Mouse (Mus musculus) liver, postnatal 0 days (tissue): Measurements from ENCODE around the gene Acan. TPM values are rescaled to one million over a fixed set of nuclear protein-coding genes. Genes with fewer than 3 reads are reported as not detected.
A peak's percentile ranks its signal among the peaks of the same experiment; 100 is the strongest.

Experiments
- ATAC-seq: fragments of 200-750 bp; cut with Nextera tagmentation; 2 replicates; pipeline ENCODE4 v1.8.0; 2017; ENCODE audit warnings: mild to moderate bottlenecking, moderate library complexity
- DNase-seq: peaks from one replicate; pipeline ENCODE4 v3.0.0-alpha.2; 2016
- H3K27ac ChIP-seq: fragments of 300-500 bp; sonication (generic); 2 replicates; pipeline ENCODE4 v1.5.1; 2014; ENCODE audit warnings: antibody characterized with exemption, moderate library complexity, mild to moderate bottlenecking, low read depth
- H3K27me3 ChIP-seq: fragments of 300-500 bp; sonication (generic); 2 replicates; pipeline ENCODE4 v1.6.1; 2014; ENCODE audit warnings: low read length, control low read depth, mixed read lengths; ENCODE audit not compliant: insufficient read depth
- H3K36me3 ChIP-seq: fragments of 300-500 bp; sonication (generic); replicated peaks from 2 replicates; pipeline ENCODE4 v1.6.1; 2014; ENCODE audit warnings: mild to moderate bottlenecking, control low read depth, low read length, moderate library complexity, mixed read lengths; ENCODE audit not compliant: insufficient read depth
- H3K4me1 ChIP-seq: fragments of 300-500 bp; sonication (generic); 2 replicates; pipeline ENCODE4 v1.6.1; 2014; ENCODE audit warnings: antibody characterized with exemption, mild to moderate bottlenecking, control low read depth; ENCODE audit not compliant: insufficient read depth
- H3K4me2 ChIP-seq: fragments of 300-500 bp; sonication (generic); 2 replicates; pipeline ENCODE4 v1.6.1; 2014; ENCODE audit warnings: low read depth, mild to moderate bottlenecking, low read length, moderate library complexity, mixed read lengths
- H3K4me3 ChIP-seq: fragments of 300-500 bp; sonication (generic); 2 replicates; pipeline ENCODE4 v1.5.1; 2014; ENCODE audit warnings: low read depth, low read length
- H3K9ac ChIP-seq: fragments of 300-500 bp; sonication (generic); replicated peaks from 2 replicates; pipeline ENCODE4 v1.6.1; 2014; ENCODE audit warnings: mild to moderate bottlenecking, moderate library complexity
- H3K9me3 ChIP-seq: fragments of 300-500 bp; sonication (generic); 2 replicates; pipeline ENCODE4 v1.6.1; 2016; ENCODE audit warnings: mild to moderate bottlenecking, control low read depth, low read length, mixed read lengths
- CTCF ChIP-seq: sonication (generic); IDR thresholded peaks from 2 replicates; pipeline ENCODE4 v1.5.1; 2016; ENCODE audit warnings: antibody characterized with exemption, low read depth
- EP300 ChIP-seq: IDR thresholded peaks from 2 replicates; pipeline ENCODE4 v1.6.1; 2016; ENCODE audit warnings: antibody characterized with exemption, low read depth, mild to moderate bottlenecking
- WGBS: fragments of 180-500 bp; shearing (Covaris S2); extraction: QIAGEN DNeasy Blood & Tissue Kit; methylation state at CpG from one replicate; pipeline ENCODE4 v1.1.7; 2014; ENCODE audit not compliant: insufficient replicate concordance; 5-methylcytosine and 5-hydroxymethylcytosine counted together
- polyA plus RNA-seq: library from polyadenylated mRNA; unstranded; fragments of >200 nt; fragmentation: Nextera tagmentation; extraction: Ambion mirVana; gene quantifications from 2 replicates; pipeline ENCODE4 v1.2.1, GENCODE M21; 2015

Acan gene
- polyA plus RNA-seq, 1 experiment from 2014 or later = not detected

DNA sequence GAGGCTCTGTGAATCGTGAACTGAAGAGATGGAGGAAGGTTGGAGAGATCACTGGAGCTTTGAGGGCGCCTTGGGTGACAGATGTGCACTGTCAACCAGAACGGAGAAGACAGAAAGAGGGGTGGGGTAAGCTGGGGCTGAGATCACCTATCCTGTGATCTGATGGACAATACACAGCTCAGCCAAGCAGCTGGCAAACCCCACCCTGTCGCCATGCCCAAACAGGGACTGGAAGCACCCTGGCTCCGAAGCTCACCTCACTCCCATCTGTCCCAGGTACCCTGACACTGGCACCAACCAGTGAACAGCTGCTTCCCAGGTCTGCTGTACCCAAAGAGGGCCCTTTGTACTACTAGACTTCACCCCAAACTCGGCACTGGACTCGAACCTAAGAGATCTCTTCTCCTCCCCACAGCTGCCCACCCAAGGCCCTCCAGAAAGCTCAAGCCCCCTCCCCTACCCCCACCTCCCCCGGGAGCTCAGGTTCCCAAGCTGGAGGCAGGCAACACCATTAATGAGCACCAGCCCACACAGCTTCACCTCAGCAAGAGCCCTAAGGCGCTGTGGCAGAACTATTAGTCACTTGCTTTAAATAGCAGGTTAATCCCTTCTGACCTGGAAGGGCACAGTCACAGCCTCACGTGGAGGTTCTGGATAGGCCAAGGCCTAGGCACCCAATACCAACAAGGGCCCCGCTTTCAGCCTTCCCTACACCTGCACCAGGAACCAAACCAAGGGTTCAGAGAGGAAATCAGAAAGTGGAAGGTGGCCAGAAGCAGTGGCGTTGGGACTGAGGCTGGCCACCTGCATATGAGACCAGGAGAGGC lies 93.9 kb downstream of the Acan start:
- H3K4me2 ChIP-seq = peak overlapping the region; percentile 92
- 60% methylated on average over 12 of the region's 12 CpGs for WGBS
- H3K9me3 ChIP-seq = no peaks in the 10 kb centered on the region
- no peak for TF ChIP-seq EP300
- TF ChIP-seq CTCF = no peak
- H3K9ac ChIP-seq = no peak overlapping the region
- DNase-seq (no peak), ATAC-seq (no peak)
- H3K27me3 ChIP-seq = no peaks in the 10 kb centered on the region
- peaks cover 5% of the 10 kb centered on the region; the same call in 1 of the 2 replicates for H3K4me1 ChIP-seq
- 0 out of 2 replicates have a peak, but pooled peaks cover 2% of the 10 kb centered on the region for H3K36me3 ChIP-seq
- H3K4me3 ChIP-seq = no peak overlapping the region
- H3K27ac ChIP-seq = no peak overlapping the region

DNA sequence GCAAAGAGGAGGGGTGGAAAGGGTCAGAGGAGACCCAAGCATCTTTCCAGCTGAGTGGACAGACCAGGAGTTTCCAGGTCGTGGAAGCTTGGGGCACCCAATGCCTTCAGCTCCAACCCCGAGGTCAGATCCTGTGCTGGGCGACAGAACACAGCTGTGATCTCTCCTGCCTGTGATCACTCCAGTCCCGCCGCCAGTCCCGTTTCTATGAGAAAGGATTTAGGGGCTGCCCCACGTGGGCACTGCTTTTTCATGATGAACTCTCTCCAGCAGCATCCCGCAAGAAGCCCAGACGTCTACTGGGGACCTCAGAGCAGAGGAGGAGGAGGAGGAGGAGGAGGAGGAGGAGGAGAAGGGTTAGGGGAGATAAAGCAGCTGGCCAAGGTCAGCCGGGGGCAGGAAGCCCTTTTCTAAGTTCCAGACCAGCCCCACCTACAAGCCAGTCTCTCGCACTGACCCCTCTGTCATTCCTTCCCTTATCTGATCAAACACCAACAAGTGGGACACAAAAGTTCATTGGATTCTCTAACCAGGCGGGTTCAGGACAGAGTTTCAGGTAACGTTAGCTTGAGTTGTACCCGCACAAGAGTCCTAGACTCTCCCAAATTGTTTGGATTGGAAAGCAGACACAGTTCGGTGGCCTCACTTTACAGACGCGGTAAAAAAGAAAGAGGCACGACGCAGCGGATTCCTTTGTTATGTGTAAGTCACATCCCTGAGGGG lies 94.8 kb downstream of the Acan start:
- H3K27ac ChIP-seq = 0 out of 2 replicates have a peak overlapping the region, but pooled peaks have one; percentile 34
- H3K4me3 ChIP-seq = peak overlapping the region; percentile 68
- DNase-seq (no peak), ATAC-seq (no peak; the same call in 1 of the 2 replicates)
- no peaks in the 10 kb centered on the region for H3K9me3 ChIP-seq
- WGBS = 4% methylated on average over 20 of the region's 20 CpGs
- no peaks in the 10 kb centered on the region for H3K27me3 ChIP-seq
- H3K4me2 ChIP-seq = peak overlapping the region; percentile 92
- no peaks in the 10 kb centered on the region for H3K36me3 ChIP-seq
- H3K4me1 ChIP-seq = peaks cover 5% of the 10 kb centered on the region; the same call in 1 of the 2 replicates
- H3K9ac ChIP-seq = peak overlapping the region; percentile 69
- TF ChIP-seq CTCF = no peak
- TF ChIP-seq EP300 = no peak

DNA sequence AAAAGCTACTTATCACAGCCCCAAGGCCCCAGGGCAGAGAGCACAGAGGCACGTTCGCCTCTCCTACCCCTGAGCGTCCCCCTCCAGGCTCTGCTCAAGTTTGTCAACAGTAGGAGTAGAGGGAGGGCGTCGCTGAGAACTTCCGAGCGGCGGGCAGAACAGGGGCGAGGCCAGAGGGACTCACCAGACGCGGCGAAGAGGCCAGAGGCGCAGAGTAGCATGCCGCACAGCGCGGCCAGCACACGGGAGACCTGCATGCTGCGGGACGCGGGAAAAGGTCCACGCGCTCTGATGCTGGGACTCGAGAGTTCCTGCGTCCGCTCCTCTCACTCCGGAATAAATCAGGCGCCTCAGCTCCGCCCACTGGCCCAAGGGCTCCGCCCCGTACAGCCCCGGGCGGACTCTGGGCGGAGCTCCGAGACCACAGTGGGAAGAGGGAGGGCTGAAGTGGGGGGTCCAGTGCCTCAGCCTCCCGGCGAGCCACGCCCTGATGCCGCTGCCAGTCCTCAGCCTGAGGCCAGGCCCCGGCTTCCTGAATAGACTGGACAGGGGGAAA lies 95.5 kb downstream of the Acan start, which contains the start of gene Mfge8:
Mfge8 (minus strand) TSS at position 350 of the 556 bp plus-strand sequence.
- ATAC-seq (peak; percentile 93), DNase-seq (peak; percentile 87)
- Histone ChIP-seq H3K27ac (0 out of 2 replicates have a peak within 1 kb of the TSS, but pooled peaks have one; percentile 34), H3K9me3 (no peaks in the 10 kb centered on the region), H3K27me3 (no peaks in the 10 kb centered on the region), H3K4me1 (peaks cover 5% of the 10 kb centered on the region; the same call in 1 of the 2 replicates), H3K9ac (peak within 1 kb of the TSS; percentile 69), H3K4me3 (peak within 1 kb of the TSS; percentile 68), H3K36me3 (no peaks in the 10 kb centered on the region), H3K4me2 (peak within 1 kb of the TSS; percentile 92)
- TF ChIP-seq EP300 (no peak), CTCF (no peak)
- 0% methylated on average over 38 of the region's 39 CpGs for WGBS

DNA sequence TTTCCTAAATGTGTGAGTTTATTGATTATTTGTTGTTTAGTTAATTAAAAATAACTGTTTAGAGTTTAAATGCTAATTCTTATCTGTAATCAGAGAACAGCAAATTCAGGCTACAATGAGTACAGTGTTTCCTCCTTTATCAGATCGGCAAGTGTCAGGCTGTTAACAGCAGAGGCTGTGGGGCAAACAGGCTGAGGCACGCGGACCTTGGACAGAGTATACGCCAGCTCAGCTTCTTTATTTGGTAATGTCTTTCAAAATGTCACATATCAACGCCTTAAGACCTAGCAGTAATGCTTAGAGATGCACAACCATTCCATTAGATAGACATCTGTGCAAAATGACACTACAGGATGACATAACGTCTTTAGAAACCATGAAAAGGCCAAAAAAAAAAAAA lies 96.2 kb downstream of the Acan start:
- H3K4me1 ChIP-seq = peaks cover 5% of the 10 kb centered on the region; the same call in 1 of the 2 replicates
- no peak for ATAC-seq
- no peaks in the 10 kb centered on the region for H3K36me3 ChIP-seq
- H3K9me3 ChIP-seq = no peaks in the 10 kb centered on the region
- H3K4me3 ChIP-seq = peak overlapping the region; percentile 68; the same call in 1 of the 2 replicates
- H3K4me2 ChIP-seq = peak overlapping the region; percentile 92
- no peak for DNase-seq
- TF ChIP-seq EP300 (no peak), CTCF (no peak)
- 26% methylated on average over 6 of the region's 6 CpGs for WGBS
- no peak overlapping the region for H3K27ac ChIP-seq
- no peak overlapping the region for H3K9ac ChIP-seq
- H3K27me3 ChIP-seq = no peaks in the 10 kb centered on the region

DNA sequence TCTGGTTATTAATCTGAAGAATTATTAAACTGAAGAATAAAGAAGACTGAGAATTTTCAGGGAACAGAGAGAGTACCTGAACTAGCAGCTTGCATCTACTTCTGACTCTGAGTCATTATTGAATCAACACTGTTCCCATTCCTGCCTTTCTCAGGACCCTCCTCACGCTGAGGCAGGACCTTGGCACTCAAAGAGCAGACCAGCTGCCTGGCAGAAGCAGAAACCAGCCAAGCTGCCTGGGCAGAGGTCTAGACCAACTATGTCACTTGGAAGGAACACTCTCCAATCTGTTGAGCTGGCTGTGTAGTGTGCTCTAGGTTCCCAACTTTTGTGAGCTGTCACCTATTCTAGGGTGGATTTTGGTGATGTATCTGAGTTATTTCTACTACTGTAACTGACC lies 106.1 kb downstream of the Acan start:
- Histone ChIP-seq H3K4me2 (no peak overlapping the region), H3K9ac (no peak overlapping the region), H3K36me3 (no peaks in the 10 kb centered on the region), H3K27me3 (no peaks in the 10 kb centered on the region), H3K4me3 (no peak overlapping the region), H3K9me3 (no peaks in the 10 kb centered on the region), H3K27ac (no peak overlapping the region), H3K4me1 (no peaks in the 10 kb centered on the region)
- WGBS = 48% methylated on average over 1 of the region's 1 CpGs
- DNase-seq = no peak
- TF ChIP-seq CTCF = no peak
- no peak for TF ChIP-seq EP300
- ATAC-seq = no peak

Other genes starting within 250 kb of the Acan start
- gene Det1, start 206.2 kb upstream of the Acan start, polyA plus RNA-seq = 7.9 and 8.1 TPM in 2 replicates
- 15.1 and 15.9 TPM in 2 replicates for gene Aen, start 157.6 kb upstream of the Acan start, polyA plus RNA-seq
- gene Isg20, start 140.1 kb upstream of the Acan start, polyA plus RNA-seq = 108 and 111 TPM in 2 replicates
- gene Hapln3, start 77.5 kb downstream of the Acan start, polyA plus RNA-seq = not detected in 2 replicates
- 55.5 and 61.1 TPM in 2 replicates for gene Mfge8, start 95.6 kb downstream of the Acan start, polyA plus RNA-seq
- gene Abhd2, start 219.7 kb downstream of the Acan start, polyA plus RNA-seq = 38.2 and 49.3 TPM in 2 replicates